Mouse (Mus musculus) lung, postnatal 25 days (tissue): Measurements from ENCODE around the gene Fstl3.
"Not testable (repeated sequence)": the region's sequence is repeated elsewhere in the genome, so short reads cannot be mapped to it uniquely, and the experiment has no call there.

Source experiments
- DNase-seq: peaks from one replicate; pipeline ENCODE4 v3.0.0; 2022; ENCODE audit warnings: low spot score

Fstl3 gene

GRCm38 (mm10) chr10:79777103-79777531, at the start of gene Fstl3:
Gene Fstl3, plus strand, starts transcription at chr10:79777272.
- no peak for DNase-seq

GRCm38 (mm10) chr10:79728323-79729249, 48.5 kb upstream of the Fstl3 start:
- no peak for DNase-seq

- DNase-seq: no peak
These were observed 47.6 kb upstream of the Fstl3 start for GRCm38 (mm10) chr10:79729357-79729965.

- DNase-seq: no peak
These were observed 44.6 kb upstream of the Fstl3 start for GRCm38 (mm10) chr10:79732500-79732899.

- DNase-seq: no peak
These were observed 43.2 kb upstream of the Fstl3 start for GRCm38 (mm10) chr10:79733847-79734246.

GRCm38 (mm10) chr10:79735361-79735760, 41.7 kb upstream of the Fstl3 start:
- DNase-seq: no peak

- DNase-seq: no peak
These were observed 40.4 kb upstream of the Fstl3 start for GRCm38 (mm10) chr10:79736706-79737105.

GRCm38 (mm10) chr10:79738259-79738658, 38.8 kb upstream of the Fstl3 start:
- DNase-seq: no peak

GRCm38 (mm10) chr10:79739234-79739633, 37.8 kb upstream of the Fstl3 start:
- no peak for DNase-seq

- no peak for DNase-seq
These were observed 36.2 kb upstream of the Fstl3 start for GRCm38 (mm10) chr10:79740863-79741262.

- DNase-seq: no peak
These were observed 33.9 kb upstream of the Fstl3 start for GRCm38 (mm10) chr10:79743161-79743560.

- DNase-seq: no peak
These were observed 33.3 kb upstream of the Fstl3 start for GRCm38 (mm10) chr10:79743650-79744365.

- no peak for DNase-seq
These were observed 31.7 kb upstream of the Fstl3 start for GRCm38 (mm10) chr10:79745411-79745810.

- peak; percentile 98 for DNase-seq
These were observed 30.9 kb upstream of the Fstl3 start, which contains the start of gene Polrmt for GRCm38 (mm10) chr10:79745898-79746773. Gene Polrmt, minus strand, starts transcription at chr10:79746581.

- DNase-seq: no peak
These were observed 30.3 kb upstream of the Fstl3 start for GRCm38 (mm10) chr10:79746774-79747151.

- DNase-seq: no peak
These were observed 28.6 kb upstream of the Fstl3 start for GRCm38 (mm10) chr10:79748496-79748895.

- DNase-seq: peak; percentile 44
These were observed 22.1 kb upstream of the Fstl3 start, which contains the start of gene Fgf22 for GRCm38 (mm10) chr10:79754856-79755516. Gene Fgf22, plus strand, starts transcription at chr10:79755076.

- no peak for DNase-seq
These were observed 21.2 kb upstream of the Fstl3 start for GRCm38 (mm10) chr10:79755854-79756253.

GRCm38 (mm10) chr10:79756660-79757059, 20.4 kb upstream of the Fstl3 start:
- DNase-seq: no peak

GRCm38 (mm10) chr10:79759675-79760074, 17.4 kb upstream of the Fstl3 start:
- not testable (repeated sequence) for DNase-seq

- DNase-seq: no peak
These were observed 16.4 kb upstream of the Fstl3 start for GRCm38 (mm10) chr10:79760603-79761143.
